Mouse (Mus musculus): ENCODE results near the gene Fto. TPM values are rescaled to one million over a fixed set of nuclear protein-coding genes. Genes with fewer than 3 reads are reported as not detected.

Gene Fto
- polyA plus RNA-seq, 2 experiments from 2014 or later = 58.0 to 63.8 TPM

DNA sequence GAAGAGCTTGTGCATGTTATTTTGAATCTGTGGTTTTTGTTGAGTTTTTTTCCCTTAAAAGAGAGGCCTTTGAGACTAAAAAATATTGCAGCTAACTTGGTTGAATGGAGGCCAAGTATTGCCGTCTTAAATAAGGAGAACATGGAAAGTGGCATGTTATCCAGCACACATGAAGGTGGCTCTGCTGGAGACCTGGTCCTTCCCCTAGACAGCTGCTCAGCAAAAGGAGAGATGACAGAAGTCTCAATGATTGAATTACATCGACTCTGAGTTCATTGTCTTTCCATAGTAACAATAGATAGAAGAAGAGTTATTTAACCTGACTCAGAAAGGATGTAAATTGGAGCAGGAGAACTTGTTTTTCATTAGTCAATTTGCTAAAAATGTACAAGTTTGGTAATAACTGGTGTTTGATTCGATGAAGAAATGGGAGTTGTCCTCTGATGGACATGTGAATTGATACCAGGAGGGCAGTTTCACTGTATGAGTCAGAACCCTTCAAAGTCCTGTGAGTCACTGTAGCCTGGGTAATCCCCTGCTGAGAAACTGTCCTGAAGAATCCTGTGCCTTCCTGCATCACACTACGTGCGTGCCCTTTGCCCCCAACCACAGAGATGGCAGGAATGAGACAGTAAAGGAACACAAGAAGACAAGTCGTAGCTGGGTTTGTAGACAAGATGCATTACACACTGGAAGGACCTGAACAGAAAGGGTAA lies 82.2 kb downstream of the Fto start:
- ATAC-seq = peak; percentile 82

DNA sequence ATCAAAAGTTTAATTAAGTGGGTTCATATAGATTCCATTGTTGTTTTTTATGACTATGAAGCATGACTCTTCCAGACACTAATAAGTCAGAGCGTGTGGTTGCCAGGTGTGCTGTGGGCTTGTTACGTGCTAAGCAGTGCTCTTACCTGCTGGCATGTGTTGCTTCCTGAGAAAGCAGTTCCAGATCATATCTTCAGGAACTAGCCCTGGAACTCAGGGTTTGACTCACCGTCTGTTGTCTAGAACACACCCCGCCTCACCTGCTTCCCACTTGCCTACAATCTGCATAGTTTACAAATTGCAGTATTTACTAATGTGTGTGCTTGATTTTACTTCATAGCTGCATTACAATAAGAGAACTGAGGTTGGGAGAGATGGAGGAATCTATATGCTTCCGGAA lies 84.7 kb downstream of the Fto start:
- ATAC-seq = no peak

DNA sequence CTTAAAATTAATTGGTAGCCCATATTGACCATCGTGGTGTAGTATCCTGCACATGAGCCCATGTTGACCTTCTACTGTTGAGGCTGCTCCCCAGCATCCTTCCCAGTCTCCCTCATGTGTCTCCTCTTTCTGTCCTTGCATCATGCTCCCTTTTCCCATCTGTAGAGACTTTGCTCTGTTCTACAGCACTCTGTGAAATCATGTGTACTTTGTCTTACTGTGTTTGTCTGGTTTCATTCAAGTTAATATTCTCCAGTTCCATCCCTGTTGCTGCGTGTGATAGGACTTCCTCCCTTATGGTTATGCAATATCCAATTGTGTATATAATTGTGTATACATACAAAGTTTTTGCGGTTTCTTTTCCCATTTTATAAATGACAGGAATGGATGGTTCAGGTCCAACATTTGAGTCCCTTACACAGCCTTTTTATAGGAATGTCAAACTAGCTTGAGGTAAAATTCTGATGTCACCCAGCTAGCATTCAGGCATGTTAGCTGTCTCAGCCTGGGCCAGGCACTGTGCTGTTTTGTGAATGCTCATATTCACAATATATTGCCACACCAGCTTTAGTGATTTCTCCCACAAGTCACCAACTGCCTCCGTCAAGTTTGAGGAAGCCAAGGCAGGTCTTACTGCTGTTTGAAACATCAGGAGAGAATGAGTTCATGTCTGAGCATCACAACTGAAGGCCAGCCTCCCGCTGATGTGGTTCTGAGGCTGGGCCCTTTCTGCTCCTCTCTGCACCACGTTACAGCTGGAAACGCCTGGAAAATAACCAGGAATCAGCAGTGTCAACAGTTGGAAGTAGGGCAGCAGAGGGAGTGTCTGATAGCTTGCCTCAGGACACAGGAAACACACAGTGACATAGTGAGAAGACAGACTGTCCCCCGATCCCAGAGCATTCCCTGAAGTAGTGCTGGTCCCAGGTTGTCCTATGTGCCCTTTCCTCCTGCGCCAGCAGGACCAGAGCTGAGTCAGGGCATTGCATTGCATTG lies 90.0 kb downstream of the Fto start:
- ATAC-seq = no peak

DNA sequence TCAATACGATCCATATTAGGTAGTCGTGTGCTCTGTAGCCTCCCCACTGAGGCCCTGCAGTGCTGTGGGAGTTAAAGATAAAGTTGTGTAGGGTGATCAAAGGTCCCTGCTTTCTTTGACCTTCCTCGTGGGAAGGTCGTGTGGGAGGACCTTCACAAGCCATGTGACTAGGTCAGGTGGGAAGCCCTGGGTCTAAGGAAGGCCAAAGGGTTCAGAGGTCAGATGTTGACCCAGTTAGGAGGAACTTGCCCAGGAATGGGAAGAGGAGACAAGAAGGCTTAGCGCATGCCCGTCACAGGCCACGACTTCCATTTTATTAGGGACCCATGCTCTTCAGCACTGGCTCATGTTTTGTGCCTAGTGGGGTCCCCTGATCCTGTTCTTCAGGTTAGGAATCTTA lies 91.0 kb downstream of the Fto start:
- ATAC-seq = no peak

DNA sequence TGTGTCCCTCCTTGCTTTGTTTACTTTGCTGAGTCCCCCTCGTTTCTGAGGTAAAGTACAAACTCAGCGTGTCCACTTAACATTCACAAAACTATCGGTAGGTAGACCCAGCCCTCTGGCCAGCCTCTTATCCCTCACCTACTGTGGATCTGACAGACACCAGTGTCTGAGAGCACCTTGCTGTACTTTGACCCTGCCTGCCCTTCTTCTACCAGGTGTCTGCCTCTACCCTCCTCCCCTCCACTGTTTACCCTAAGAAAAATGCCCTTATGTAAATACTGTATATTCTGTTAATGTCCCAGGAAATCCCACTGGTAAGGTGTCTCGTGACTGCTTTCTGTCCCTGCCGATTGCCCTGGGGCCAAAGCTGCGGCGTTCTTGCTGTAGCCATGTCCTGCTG lies 91.8 kb downstream of the Fto start:
- ATAC-seq = no peak

DNA sequence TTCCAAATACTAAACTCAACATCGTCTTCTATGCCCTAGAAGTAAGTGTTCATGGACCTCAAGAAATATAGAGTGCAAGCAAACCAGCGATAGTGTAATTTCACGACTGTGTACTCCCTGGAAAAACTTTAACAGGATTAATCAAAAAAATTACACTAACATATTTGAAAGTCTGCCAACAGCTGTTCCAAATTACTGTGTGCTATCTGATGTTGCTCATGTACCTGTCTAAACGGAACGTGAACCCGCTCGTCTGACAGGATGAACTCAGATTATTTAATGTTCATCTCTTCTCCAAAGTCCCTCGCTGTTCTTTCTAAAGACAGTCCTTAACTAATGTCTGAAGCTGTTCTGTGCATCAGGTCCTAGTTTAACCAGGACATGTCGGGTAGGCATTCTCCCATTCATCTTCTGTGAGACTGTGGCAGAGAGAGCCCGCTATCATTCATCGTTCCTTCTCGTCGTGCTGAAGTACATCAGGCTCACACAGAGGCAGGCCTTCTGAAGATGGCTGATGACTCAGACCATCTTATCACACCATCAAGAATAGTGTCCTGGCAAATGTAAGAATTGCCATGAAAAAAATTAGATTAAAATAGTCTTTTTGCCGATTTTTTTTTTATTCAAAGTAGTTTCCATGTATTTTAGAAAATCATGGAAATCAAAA lies 93.4 kb downstream of the Fto start:
- no peak for ATAC-seq

DNA sequence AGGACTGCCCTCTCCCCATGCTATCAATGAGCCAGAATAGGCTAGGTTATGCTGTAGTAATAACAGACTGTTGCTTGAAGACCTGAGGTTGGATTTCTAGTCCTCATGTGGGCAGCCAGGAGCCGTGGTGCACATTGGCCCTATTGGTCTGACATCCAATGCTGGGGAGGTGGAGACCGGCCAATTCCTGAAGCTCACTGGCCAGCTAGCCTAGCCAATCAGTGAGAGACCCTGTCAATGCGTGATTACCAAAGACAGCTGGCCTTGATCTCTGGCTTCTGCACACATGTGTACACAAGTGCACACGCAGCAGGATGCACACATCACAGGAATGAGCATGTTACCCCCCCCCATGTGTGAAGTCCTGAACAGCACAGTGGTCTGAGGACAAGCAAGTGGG lies 94.6 kb downstream of the Fto start:
- no peak for ATAC-seq

DNA sequence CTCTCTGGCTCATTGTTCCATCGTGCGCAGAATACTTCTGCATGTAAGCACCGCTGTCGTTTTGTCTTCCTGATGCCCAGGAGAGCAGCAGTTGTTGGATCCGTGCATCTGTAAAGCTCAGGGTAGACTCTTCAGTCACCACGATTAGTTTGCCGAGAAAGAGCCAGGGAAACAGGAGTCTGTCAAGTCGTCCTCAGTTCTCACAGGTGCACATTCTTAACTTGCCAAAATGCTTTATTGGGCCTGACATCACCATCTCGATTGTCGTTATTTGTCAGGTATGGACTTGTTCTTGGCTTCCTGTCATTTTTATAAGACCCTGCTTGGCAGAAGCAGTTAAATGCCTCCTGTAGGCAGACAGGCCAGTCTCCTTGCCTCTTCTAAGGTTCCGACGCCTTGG lies 96.7 kb downstream of the Fto start:
- ATAC-seq = no peak

DNA sequence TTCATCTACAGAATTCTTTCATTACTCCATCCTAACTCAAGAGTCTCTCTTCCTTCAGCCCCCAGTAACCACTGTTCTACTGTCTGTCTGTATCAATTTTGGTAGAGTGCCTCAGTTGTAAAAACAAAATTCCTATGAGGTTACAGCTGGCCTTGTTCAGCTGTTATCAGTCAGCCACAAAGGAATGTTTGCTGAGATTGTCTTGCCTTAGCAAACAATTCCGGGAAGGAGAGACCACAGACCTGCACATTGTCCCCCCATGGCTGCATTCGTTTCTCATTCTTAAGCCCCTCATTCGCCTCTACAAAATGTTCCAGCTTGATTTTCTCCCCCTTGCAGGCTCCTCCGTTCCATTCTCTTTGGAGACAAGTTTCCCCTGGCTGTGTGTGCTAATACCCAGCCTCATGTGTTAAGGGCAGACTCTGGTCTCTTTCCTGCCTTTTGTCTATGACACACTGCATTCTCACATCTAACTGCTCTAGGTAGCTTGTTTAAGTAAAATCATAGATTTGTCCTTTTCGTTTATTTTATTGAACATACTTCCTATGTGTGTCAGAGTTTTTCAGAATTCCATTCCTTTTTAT lies 111.3 kb downstream of the Fto start:
- ATAC-seq = no peak

DNA sequence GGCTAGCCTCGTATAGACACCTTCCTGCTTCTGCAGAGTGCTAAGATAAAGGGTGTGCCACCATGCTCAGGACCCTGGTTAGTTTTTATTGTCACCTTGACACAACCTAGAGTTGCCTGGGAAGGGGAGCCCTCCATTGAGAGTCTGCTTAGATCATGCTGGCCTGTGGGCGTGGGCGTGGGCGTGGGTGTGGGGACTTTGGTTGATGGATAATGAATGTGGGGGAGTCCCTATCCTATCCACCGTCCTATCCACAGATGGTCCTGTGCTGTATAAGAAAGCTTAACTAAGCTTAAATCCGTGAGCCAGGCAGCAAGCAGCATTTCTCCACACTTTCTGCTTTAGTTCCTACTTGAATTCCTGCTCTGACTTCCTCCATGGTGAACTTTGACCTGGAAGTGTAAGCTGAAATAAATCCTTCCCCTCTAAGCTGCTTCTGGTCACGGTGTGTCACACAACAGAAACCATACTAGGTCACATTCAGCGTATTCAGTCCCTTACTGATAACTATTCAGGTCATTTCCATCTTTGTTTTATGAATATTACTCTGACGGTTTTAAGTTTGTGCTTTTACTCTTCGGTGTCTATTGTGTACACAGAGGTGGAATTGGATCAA lies 112.0 kb downstream of the Fto start:
- ATAC-seq = no peak

DNA sequence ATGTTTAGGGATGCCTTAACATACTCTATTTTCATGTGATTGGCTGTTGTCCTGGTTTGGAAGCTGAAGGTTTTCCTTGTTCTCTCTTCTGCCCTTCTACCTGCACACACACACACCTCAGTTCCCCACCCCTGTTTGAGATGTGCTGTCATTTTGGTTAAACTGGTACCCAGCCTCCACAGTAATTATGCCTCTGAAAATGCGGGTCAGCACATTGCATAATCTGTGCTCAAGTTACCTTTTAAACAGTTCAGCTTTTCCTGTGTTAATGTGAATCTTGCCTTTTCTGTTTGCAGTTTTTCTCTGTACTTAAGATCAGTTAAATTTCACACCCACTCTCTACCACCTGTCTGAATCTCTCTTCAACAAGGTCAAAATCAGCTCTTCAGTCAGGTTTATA lies 113.2 kb downstream of the Fto start:
- no peak for ATAC-seq

DNA sequence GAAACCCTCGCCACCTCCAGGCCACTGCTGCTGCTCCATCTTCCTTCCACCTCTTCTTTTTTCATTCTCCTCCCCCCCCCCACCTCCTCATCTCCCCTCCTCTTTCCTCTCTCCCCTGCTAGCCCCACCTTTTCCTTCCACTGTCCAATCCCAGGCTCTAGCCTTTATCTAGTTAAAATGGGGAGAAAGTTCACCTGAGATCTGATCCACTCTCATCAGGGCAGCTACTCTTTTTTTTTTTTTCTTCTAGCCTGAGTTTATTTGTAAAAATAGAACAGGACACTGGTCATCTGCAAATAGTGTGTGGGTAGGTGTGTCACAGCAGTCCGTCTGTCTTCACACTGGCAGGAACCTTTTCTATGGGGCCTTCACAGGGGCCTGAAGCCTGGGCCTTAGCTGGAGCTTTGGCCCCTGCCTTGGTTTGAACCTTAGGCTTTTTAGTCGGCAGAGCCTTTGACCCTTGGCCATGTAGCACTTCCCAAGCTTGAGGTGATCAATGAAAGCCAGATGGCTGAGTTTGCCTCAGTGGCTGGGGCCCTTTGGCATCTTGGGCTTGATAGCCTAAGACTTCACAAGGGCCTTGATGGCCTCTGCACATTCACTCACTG lies 117.1 kb downstream of the Fto start:
- ATAC-seq = no peak

DNA sequence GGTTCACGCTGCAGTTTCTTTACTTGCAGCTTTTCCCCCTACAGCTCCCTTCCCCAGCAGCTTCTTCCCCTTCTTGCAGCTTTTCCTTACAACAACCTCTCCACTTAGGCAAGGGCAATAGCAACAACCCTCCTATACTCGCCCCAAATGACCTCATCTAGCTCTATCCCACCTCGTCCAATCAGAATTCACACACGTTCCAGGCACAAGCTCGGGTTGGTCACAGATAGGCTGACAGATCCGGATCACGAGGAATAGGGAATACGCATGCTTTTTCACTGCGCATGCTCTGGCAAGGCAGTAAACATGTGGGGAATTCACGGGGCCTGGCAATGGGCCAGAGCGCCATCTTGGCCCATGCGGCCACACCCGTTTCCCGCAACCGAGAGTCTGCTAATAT lies 122.7 kb downstream of the Fto start:
- ATAC-seq = no peak

DNA sequence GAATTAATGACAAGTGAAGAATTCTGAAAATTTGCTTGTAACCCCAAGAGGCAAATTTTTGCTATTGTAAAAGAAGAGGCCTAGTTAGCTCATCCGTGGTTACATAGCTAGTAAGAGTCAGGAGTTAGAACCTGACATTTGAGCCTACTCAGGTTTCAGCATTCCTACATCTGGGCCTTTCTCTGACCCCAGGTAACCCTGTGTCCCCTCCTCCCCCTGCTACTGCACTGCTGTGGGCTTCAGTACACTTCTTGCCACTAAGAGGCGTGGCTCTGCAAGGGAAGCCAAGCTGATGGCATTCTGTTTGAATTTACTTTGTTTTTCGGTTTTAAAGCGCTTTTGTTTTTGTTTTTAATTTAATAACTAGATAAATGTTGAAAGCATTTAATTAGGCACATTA lies 130.6 kb downstream of the Fto start:
- no peak for ATAC-seq

DNA sequence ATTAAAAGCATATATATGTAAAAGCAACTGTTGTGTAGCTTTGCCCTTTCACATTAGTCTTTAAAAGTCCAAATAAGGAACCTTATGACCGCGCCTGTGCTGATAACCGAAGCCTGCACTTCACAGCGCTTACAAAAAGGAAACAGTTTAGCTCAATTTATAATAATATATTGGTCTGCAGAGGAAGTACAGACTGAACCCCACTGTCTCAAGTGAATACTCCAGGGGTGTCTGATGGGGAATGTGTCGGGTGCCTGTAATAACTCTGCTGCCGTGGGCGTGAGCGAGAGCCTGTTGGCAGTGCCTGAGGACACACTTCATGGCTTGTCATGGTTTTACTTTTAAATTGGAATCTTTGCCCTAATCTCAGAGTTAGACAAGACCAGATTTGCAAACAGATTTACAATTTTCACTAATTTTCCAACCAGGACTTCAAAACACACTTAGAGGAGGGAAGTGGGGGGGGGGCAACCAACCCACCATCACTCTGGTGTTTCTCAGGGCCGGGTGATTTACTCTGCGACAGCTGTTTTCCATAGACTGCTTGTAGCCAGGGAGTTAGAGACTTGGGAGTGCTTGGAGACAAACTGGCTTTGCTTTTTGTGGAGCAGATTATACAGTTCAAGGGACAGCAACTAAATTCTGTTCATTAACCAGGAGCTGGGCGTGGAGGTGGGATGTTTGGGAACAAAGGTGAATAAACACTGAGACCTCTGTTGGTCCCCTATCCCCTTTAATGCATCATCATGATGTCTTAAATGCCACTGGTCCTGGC lies 131.5 kb downstream of the Fto start:
- ATAC-seq = no peak

DNA sequence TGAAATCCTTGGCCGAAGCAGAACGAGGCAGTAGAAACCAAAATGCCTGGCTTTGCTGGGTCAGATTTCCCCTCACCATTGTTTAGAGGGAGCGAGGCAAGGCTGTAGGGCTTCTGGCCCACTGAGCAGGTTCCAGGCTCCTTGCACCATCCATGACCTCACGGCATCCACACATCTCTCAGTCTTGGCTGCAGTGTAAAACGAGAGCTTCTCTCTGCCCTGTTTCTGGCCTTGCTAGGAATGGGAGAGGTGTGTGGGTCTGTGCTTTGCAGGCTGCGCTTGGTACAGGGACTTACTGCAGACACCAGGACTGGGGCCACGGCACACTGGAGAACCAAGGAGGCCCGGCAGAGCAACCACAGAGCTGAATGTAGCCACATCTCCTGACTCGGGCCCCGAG lies 132.2 kb downstream of the Fto start:
- ATAC-seq = no peak

DNA sequence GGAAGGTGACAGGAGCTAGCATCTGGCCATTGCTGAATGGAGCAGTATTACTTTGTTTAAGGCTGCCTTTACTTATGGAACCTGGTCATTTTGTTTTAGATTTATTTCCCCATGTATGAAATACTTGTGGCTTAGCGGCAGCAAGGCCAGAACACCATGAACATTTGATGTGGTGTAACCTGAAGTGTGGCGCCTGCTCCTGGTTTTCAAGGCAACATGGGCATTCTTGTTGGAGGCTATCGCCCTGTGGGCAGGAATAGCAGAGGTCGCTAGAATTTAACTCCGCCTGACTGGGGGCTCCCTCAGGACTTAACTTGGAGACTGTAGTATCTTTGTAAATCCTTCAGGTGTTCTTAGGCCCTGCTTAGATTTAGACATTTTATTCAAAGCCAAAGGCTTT lies 132.7 kb downstream of the Fto start:
- no peak for ATAC-seq

DNA sequence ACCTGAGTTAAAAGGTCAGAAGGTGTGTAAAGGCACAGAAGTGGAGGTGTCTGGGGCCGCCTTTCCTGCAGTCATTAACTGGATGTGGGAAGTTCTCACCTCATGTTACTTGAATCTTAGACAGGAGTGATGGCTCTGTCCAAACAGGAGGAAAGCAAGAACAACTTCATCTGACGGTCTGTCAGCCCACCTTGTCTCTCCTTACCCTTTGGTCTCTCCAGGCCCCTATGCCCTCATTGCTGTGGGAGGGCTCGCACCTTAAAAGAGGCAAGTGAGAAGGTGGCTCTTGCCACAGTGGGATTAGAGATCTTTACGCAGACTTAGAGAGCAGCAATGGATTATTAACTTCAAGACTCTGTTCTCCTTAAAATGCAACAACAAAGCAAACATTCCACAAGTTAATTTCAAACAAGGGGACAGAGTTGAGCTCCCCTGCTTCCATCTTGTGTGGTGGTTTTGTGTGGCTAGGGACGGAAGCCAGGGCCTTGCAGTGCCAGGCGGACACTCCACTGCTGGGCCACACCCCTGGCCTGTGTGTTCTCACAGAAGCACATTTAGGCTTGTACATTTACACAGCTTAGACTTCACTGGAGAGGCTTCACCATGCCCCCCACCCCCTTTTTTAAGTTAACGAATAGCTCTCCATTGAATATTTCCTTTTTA lies 135.5 kb downstream of the Fto start:
- ATAC-seq = no peak

DNA sequence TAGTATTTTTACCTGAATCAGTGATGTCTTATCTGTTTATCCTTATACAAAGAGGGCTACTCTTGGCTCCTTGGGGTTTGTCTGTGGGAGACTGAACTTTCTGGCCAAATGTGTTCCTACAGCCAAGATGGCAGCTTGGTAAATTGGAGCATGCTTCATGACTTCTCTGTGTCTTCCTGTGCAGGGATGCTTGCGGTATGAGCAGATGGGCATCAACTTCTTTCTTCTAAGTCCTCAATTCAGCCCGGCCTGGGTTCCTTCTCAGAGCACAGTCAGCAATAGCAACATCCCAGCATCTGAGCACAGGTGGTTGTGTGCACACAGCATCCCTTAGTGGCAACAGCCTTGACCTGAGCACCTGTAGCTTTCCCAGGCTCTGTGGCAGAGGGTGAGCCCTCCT lies 141.6 kb downstream of the Fto start:
- no peak for ATAC-seq

DNA sequence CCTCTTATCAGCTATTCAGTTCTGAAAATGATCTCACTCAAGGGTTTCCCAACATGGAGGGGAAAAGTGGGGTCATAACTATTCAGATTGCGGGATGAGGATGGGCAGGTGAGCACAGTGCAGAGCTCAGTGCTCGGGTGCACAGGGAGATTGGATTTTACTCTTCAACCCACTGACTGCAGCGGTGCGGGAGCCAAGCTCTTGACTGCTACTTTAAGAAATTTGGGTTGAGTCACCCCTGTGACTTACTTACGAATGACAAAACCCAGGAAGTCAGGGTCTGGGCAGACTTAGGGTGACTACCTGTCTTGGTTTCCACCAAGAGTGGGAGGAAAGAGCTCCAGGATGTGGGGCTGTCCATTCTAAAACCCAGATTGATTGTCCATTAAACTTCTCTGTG lies 142.3 kb downstream of the Fto start:
- no peak for ATAC-seq

DNA sequence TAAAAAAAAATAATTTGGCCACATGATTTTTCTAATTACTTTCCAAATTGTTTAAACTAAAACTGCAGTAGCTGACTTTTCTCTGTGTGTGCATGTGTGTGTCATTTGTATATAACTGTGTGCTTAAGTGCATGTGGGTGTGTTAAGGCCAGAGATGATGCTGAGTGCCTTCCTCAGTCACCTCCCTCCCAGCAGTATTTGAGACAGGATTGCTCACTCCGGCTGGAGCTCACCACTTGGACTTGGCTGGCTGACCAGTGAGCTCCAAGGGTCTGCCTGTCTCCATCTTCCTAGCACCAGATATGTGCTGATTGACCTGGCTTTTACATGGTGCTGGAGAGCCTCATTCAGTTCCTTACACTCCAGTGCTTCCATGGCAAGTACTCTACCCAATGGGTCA lies 144.7 kb downstream of the Fto start:
- ATAC-seq = no peak
